Mouse (Mus musculus): Measurements from ENCODE around the gene Gab1. TPM values are rescaled to one million over a fixed set of nuclear protein-coding genes. Genes with fewer than 3 reads are reported as not detected.

The Gab1 gene
- polyA plus RNA-seq, 1 experiment from 2014 or later: 14.5 TPM

GRCm38 (mm10) chr8:80899364-80899763 is 19.0 kb upstream of the Gab1 start:
- Histone ChIP-seq H3K4me2 (replicated peaks) (no peak overlapping the region), H3K4me1 (no peaks in the 10 kb centered on the region), H3K9ac (replicated peaks) (no peak overlapping the region), H3K36me3 (no peaks in the 10 kb centered on the region), H3K4me3 (no peak overlapping the region), H3K9me3 (no peaks in the 10 kb centered on the region), H3K27me3 (no peaks in the 10 kb centered on the region), H3K27ac (replicated peaks) (no peak overlapping the region)
- ATAC-seq (ENCODE audit: low FRiP score, low read depth): no peak

DNA sequence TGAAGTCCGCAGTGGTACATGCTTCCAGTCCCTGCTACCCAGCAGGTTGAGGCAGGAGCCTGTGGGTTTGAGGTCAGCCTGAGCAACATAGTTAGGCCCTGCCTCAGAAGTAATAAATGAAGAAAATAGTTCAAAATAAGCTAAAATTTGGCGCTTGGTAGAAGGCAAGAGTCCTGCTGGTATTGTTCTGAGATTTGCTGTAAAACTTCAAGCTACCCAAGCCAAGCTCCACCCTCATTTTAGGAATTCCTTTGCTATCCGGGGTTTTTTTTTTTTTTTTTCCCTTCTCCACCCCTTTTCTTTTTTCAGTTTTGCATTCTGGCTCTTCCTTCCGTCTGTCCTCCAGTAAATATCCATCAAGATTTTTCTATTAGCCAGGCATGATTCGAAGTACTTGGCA is 15.7 kb upstream of the Gab1 start:
- H3K9ac ChIP-seq (replicated peaks): no peak overlapping the region
- no peak overlapping the region for H3K27ac ChIP-seq (replicated peaks)
- 77% methylated on average over 5 of the region's 5 CpGs for WGBS

GRCm38 (mm10) chr8:80895397-80895796 is 15.1 kb upstream of the Gab1 start:
- H3K4me2 ChIP-seq (replicated peaks): no peak overlapping the region
- no peaks in the 10 kb centered on the region for H3K4me1 ChIP-seq
- no peaks in the 10 kb centered on the region for H3K9me3 ChIP-seq
- WGBS: 36% methylated on average over 6 of the region's 6 CpGs
- H3K4me3 ChIP-seq: no peak overlapping the region
- no peaks in the 10 kb centered on the region for H3K36me3 ChIP-seq
- ATAC-seq (ENCODE audit: low FRiP score, low read depth): no peak
- H3K9ac ChIP-seq (replicated peaks): no peak overlapping the region
- H3K27ac ChIP-seq (replicated peaks): no peak overlapping the region
- H3K27me3 ChIP-seq: no peaks in the 10 kb centered on the region

More for the DNA sequence above, 15.7 kb upstream of the Gab1 start:
- Histone ChIP-seq H3K4me3 (no peak overlapping the region), H3K4me1 (no peaks in the 10 kb centered on the region), H3K36me3 (no peaks in the 10 kb centered on the region), H3K27me3 (no peaks in the 10 kb centered on the region), H3K9me3 (no peaks in the 10 kb centered on the region), H3K4me2 (replicated peaks) (no peak overlapping the region)
- no peak for ATAC-seq (ENCODE audit: low FRiP score, low read depth)

- ATAC-seq (ENCODE audit: low FRiP score, low read depth): no peak
- Histone ChIP-seq H3K4me1 (no peaks in the 10 kb centered on the region), H3K27me3 (no peaks in the 10 kb centered on the region), H3K9me3 (no peaks in the 10 kb centered on the region), H3K27ac (replicated peaks) (no peak overlapping the region), H3K4me3 (no peak overlapping the region), H3K4me2 (replicated peaks) (no peak overlapping the region), H3K9ac (replicated peaks) (no peak overlapping the region), H3K36me3 (no peaks in the 10 kb centered on the region)
- WGBS: 89% methylated on average over 3 of the region's 3 CpGs
These were observed 14.2 kb upstream of the Gab1 start for GRCm38 (mm10) chr8:80894528-80894927.

DNA sequence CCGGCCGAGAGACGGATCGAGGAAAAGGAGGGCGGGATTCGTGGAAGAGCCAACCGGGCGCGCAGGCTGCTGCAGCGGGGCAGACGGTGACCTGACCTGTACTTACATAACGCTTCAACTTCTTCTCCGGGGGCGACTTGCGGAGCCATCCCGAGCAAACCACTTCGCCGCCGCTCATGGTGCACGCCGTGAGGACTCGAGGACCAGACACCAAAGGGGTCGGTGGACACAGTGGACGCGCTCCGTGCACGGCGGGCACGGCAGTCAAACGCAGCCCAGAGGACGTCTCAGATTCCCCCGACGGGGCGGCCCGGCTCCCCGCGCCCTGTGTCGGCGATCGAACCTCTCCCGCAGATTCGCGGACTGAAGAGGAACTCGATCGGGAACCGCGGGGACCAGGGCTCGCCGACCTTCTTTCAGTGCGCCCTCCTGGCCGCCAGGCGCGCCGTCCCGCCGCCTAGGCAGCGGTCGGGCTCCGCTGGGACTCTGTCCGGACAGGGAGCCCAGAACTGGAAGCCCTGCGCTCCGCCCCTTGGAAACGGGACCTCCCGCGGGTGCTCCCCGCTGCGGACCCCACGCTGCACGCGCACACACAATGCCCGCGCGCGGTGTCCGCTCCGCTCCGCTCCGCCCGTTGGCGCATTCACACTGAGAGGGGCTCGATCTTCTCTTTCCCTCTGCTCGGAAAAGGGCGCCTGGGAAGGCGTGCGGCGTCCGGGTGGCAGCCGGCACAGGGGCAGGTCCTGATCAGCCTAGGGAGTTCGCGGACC is 708 bp downstream of the Gab1 start:
- under 1% methylated on average over 85 of the region's 90 CpGs for WGBS
- H3K9ac ChIP-seq (replicated peaks): peak overlapping the region; percentile 75

GRCm38 (mm10) chr8:80878801-80879425 is 1.4 kb downstream of the Gab1 start:
- no peaks in the 10 kb centered on the region for H3K9me3 ChIP-seq
- WGBS: under 1% methylated on average over 26 of the region's 26 CpGs
- no peaks in the 10 kb centered on the region for H3K36me3 ChIP-seq
- H3K27me3 ChIP-seq: no peaks in the 10 kb centered on the region
- no peak overlapping the region for H3K27ac ChIP-seq (replicated peaks)
- no peak for ATAC-seq (ENCODE audit: low FRiP score, low read depth)
- peak overlapping the region; percentile 75 for H3K9ac ChIP-seq (replicated peaks)
- H3K4me3 ChIP-seq: peak overlapping the region; percentile 71
- peaks cover 24% of the 10 kb centered on the region for H3K4me1 ChIP-seq
- H3K4me2 ChIP-seq (replicated peaks): peak overlapping the region; percentile 81

More for the DNA sequence above, 708 bp downstream of the Gab1 start:
- ATAC-seq (ENCODE audit: low FRiP score, low read depth): peak; percentile 61
- Histone ChIP-seq H3K4me3 (peak overlapping the region; percentile 71), H3K4me1 (peaks cover 24% of the 10 kb centered on the region), H3K4me2 (replicated peaks) (peak overlapping the region; percentile 81), H3K27me3 (no peaks in the 10 kb centered on the region), H3K27ac (replicated peaks) (peak overlapping the region; percentile 95), H3K9me3 (no peaks in the 10 kb centered on the region), H3K36me3 (no peaks in the 10 kb centered on the region)

DNA sequence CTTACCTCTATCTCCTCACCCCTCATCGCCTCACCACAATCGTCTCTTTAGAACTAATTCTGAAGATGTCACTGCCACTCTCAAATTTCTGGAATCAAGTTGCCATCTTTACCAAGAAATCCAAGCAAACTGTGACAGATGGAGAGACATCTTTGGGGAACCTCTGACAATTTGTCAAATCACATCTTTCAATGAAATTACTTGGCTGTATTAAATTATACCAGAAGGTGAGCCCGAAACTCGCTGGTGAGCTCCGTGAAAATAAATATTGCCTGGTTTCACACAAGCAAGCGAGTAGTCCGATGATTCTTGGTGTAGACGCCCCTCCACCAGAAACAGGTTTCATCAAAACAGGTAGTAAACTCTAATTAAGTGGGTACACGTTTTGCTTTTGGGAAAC is 2.2 kb downstream of the Gab1 start:
- no peak overlapping the region for H3K27ac ChIP-seq (replicated peaks)
- 44% methylated on average over 9 of the region's 9 CpGs for WGBS
- ATAC-seq (ENCODE audit: low FRiP score, low read depth): no peak
- H3K4me1 ChIP-seq: peaks cover 24% of the 10 kb centered on the region
- H3K4me3 ChIP-seq: peak overlapping the region; percentile 71
- H3K27me3 ChIP-seq: no peaks in the 10 kb centered on the region
- H3K36me3 ChIP-seq: no peaks in the 10 kb centered on the region
- peak overlapping the region; percentile 81 for H3K4me2 ChIP-seq (replicated peaks)
- H3K9me3 ChIP-seq: no peaks in the 10 kb centered on the region
- peak overlapping the region; percentile 75; the same call in 1 of the 2 replicates for H3K9ac ChIP-seq (replicated peaks)

GRCm38 (mm10) chr8:80875537-80875936 is 4.8 kb downstream of the Gab1 start:
- Histone ChIP-seq H3K4me1 (peaks cover 34% of the 10 kb centered on the region), H3K4me2 (replicated peaks) (no peak overlapping the region), H3K9ac (replicated peaks) (no peak overlapping the region), H3K4me3 (no peak overlapping the region), H3K36me3 (no peaks in the 10 kb centered on the region), H3K9me3 (no peaks in the 10 kb centered on the region), H3K27ac (replicated peaks) (no peak overlapping the region), H3K27me3 (no peaks in the 10 kb centered on the region)
- no peak for ATAC-seq (ENCODE audit: low FRiP score, low read depth)
- WGBS: 95% methylated on average over 6 of the region's 6 CpGs

GRCm38 (mm10) chr8:80873723-80874427 is 6.4 kb downstream of the Gab1 start:
- Histone ChIP-seq H3K27ac (replicated peaks) (no peak overlapping the region), H3K4me1 (peaks cover 49% of the 10 kb centered on the region), H3K27me3 (no peaks in the 10 kb centered on the region), H3K4me3 (no peak overlapping the region), H3K36me3 (no peaks in the 10 kb centered on the region), H3K9ac (replicated peaks) (no peak overlapping the region), H3K9me3 (no peaks in the 10 kb centered on the region), H3K4me2 (replicated peaks) (no peak overlapping the region)
- WGBS: 59% methylated on average over 10 of the region's 10 CpGs
- ATAC-seq (ENCODE audit: low FRiP score, low read depth): no peak

DNA sequence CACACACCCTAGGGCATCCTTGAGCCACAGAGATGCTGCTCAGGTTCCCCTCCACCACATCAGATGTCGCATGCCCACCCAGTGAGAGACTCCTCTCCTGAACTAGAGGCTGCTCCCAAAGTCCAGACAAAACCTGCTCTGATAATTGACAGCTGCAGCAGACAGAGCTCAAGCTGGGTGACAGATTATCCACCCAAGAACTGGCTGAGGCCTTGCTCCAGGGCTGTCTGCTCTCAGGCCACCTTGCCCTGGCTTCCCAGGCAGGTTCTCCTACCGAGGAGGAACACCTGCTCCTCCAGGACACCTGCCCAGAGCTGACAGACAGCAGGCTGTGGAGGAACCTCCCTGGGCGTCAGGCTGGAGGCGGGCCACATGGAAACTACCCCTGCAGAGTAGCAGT is 7.6 kb downstream of the Gab1 start:
- H3K4me1 ChIP-seq: peaks cover 38% of the 10 kb centered on the region
- no peaks in the 10 kb centered on the region for H3K27me3 ChIP-seq
- no peak overlapping the region for H3K4me2 ChIP-seq (replicated peaks)
- no peak overlapping the region for H3K4me3 ChIP-seq
- no peaks in the 10 kb centered on the region for H3K36me3 ChIP-seq
- no peak overlapping the region for H3K27ac ChIP-seq (replicated peaks)
- 40% methylated on average over 4 of the region's 4 CpGs for WGBS
- no peaks in the 10 kb centered on the region for H3K9me3 ChIP-seq
- ATAC-seq (ENCODE audit: low FRiP score, low read depth): no peak
- no peak overlapping the region for H3K9ac ChIP-seq (replicated peaks)

DNA sequence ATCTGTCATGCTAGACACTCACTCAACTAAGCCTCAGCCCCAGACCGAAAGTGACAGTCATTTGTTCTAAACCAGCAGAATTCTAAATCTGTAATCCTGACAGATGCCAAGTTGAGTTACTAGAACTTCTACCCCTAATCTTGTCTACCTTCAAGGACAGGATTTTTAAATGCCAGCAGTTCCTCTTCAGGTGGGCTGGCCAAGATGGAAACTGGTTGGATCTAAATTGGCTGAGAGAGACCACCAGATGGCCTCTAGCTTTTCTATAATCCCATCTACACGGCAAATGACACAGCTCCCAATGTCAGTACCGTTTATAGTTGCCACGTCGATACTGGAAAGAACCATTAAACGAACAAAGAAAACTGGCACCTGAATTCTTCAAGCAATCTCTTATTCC is 8.9 kb downstream of the Gab1 start:
- ATAC-seq (ENCODE audit: low FRiP score, low read depth): no peak
- H3K9ac ChIP-seq (replicated peaks): no peak overlapping the region
- H3K4me2 ChIP-seq (replicated peaks): no peak overlapping the region
- no peaks in the 10 kb centered on the region for H3K9me3 ChIP-seq
- 92% methylated on average over 6 of the region's 6 CpGs for whole genome bisulfite sequencing
- H3K27ac ChIP-seq (replicated peaks): no peak overlapping the region
- H3K4me1 ChIP-seq: peaks cover 41% of the 10 kb centered on the region
- no peaks in the 10 kb centered on the region for H3K36me3 ChIP-seq
- no peak overlapping the region for H3K4me3 ChIP-seq
- no peaks in the 10 kb centered on the region for H3K27me3 ChIP-seq

- Histone ChIP-seq H3K27me3 (no peaks in the 10 kb centered on the region), H3K9ac (replicated peaks) (no peak overlapping the region), H3K27ac (replicated peaks) (no peak overlapping the region; the same call in 1 of the 2 replicates), H3K9me3 (no peaks in the 10 kb centered on the region), H3K4me2 (replicated peaks) (no peak overlapping the region), H3K4me1 (peaks cover 43% of the 10 kb centered on the region), H3K36me3 (no peaks in the 10 kb centered on the region), H3K4me3 (no peak overlapping the region)
- peak; percentile 41 for ATAC-seq (ENCODE audit: low FRiP score, low read depth)
- WGBS: 80% methylated on average over 9 of the region's 9 CpGs
These were observed 9.6 kb downstream of the Gab1 start for GRCm38 (mm10) chr8:80870535-80871204.

All from midbrain, embryonic 12.5 days (tissue).